Mouse (Mus musculus): ENCODE measurements at regions not wholly inside any gene's neighbourhood (a gene's known extent, or its start where the extent isn't known, plus 50 kb on each side); places are given as distances from the start of the nearest gene placed in this dataset.
A peak's percentile ranks its signal among the peaks of the same experiment; 100 is the strongest.

DNA sequence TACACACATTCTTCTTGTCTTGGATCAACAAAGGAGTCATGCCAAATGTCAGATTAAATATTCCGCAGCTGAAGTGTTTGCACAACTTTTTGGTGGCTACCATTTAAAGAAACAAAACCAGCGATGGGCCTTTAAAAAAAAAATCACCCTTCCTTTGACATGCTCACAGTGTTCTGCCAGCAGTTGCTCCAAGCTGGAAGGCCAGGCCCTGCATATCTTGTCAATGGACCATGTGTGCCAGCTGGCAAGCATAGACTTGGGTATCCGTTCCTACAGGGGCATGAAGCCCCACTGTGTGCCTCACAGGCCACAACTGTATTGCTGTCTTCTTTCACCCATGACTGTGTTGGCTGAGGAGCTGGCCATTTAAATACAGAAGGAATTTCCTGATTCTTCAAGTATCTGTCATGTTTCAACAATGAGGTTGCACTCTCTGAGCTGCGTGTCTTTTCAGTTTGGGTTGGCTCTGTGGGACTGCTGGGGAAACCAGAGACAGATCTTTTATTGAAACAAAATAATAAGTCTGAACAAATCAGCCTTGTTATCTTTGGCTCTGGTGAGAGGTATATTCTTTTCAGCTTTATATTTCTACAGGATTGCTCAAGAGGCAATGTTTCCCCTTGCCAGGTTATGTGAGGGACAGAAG is 460.9 kb upstream of the Cd180 start:
- peak; percentile 11 to 59 for DNase-seq (ENCODE audit: inconsistent age in 2 of 2, low spot score in 1 of 2)

DNA sequence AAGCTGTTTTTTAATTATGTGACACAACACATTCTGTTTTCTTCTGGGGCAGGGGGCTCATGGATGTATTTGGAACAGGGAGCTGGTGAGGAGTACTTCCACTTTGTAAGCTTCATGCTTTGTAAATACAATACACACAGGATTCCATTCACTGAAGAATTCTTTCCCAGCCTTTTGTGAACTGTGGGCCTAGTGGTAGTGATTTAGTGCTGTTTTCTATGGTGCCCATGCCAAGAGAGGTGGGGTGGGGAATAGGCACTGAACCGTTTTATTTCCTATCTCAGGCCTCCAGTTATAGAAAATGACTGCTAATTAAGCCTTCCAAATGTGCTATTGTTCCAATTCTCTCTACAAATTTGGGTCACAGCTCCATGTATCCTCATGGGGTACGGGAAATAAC is 442.5 kb upstream of the Cd180 start:
- DNase-seq (ENCODE audit: inconsistent age in 2 of 2, low spot score in 1 of 2), result no peak

DNA sequence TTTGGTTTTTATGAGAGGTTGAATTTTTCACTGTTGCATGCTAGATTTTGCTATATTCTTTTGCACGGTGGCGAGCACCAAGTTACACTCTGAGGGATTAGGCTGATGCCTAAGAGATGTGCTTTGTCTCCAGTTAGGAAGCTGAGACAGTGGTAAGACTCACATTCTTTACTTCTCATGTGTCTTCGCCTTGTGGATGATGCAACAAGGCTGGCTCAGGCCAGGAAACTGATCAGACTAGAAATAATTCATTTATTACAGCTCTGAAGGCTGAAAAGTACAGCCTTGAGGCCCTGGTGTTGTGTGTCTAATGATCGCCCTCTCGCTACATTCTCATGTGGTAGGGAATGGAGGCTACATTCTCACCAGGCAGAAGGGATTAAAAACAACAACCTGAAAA is 441.6 kb upstream of the Cd180 start:
- peak in 1 of 2 experiments; percentile 44 for DNase-seq (ENCODE audit: inconsistent age in 2 of 2, low spot score in 1 of 2)

DNA sequence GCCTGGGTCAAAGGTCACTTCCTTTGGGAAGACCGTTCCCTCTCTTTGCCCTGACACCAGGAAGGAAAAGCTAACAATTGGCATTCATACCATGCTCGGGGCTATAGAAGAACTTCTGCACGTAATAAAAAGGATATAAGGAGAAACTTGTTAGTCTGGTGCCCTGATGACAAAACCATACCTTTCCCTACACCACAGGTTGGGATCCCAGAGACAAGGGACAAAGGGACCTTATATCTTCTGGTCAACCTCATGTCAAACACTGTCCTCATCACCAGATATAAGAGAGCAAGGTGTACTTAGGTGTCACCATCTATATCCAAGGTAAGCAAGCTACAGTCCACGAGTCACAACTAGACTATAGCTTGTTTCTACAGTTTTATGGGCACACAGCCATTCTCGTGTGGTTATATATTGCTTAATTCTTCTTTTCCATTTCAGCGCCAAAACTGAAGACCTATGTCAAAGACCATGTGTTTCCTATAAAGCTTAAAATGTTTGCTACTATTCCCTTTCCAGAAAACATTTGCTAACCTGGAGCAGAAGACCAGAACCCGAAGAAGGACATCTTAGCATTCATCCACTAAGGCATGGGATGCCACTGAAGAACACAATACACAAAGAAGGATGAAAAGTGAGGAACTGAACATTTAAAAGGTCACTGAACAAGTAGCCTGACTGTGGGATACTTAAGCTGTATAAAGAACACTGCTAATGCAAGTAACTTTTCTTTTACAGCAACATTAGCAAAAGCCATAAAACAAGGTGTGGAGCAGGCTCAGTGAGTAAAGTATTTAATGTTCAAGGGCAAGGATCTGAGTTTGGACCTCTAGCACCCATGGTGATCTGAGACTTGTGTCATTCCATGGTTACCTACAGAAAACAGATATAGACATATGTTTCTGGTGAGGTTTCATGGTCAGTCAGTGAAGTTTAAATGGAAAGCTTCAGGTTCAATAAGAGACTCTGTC is 437.7 kb upstream of the Cd180 start:
- DNase-seq (ENCODE audit: inconsistent age in 2 of 2, low spot score in 1 of 2), result no peak

DNA sequence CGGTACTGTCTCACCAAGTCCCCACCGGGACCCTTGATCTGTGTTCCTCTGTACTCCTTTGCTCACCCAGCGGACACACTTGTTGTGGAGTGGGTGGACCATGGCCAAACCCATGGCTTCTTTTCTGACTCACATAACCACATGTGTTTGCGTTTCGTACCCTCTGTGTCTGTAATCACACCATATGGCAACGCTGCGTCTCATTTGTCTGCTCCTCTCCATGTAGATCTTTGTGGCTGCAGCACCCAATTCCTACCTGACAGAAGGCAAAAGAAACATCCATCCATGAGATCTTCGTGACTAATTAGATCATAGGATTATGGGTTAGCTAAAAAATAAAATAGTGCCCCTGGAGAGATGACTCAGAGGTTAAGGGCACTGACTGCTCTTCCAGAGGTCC is 435.2 kb upstream of the Cd180 start:
- DNase-seq (ENCODE audit: inconsistent age in 2 of 2, low spot score in 1 of 2), result no peak

DNA sequence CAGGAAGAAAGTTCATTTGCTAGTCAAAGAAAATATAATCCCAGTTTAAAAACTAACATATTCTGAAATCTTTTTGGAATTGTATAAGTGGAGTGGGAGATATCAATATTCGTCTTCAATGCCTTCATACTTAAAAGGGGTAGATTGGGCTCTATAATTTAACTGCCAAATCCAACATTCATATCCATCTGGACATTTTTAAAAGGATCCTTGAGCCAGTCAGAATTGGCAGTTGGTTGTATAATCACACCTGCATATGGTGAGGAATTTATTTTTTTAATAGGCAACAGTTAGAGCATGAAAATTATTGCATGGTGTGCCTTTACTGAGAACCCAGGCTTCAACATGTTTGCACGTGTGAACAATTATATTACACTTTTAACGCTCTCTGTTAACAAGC is 419.5 kb upstream of the Cd180 start:
- DNase-seq (ENCODE audit: inconsistent age in 2 of 2, low spot score in 1 of 2), result no peak

DNA sequence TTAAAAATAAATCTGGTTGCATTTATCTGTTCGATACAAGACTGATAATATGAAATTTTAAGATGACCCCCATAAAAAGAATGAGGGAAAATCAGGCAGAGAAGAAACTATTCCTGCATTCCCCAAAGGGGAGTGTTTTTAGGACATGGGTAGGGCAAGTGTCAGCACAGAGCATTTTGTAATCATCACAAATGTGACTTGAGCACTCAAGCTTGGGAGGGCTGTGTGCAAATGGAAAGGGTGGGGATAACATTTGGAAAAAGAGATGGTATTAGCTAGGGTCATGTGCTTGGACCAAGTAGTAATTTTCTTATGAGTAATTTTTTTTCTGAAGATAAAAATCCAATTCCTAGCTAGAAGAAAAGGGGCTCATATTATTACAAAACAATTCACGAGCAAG is 418.1 kb upstream of the Cd180 start:
- no peak for DNase-seq (ENCODE audit: inconsistent age in 2 of 2, low spot score in 1 of 2)

DNA sequence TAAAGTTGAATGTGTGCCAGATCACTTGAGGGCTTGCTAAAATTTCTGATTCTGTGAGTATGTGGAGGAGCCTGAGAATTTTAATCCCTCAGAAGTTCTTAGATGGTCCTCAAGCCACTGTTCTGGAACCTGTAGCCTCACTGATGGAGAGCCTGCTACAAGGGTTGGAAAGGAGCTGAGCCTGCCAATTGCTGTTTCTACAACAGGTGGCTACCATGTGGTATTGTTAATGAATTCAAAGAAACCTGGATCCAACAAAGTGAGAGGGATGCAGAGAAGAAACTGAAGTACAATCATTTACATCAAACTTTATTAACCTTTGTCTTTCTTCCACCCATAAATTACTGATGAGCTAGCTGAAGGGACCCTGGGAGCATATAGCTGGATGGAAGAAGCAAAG is 416.5 kb upstream of the Cd180 start:
- DNase-seq (ENCODE audit: inconsistent age in 2 of 2, low spot score in 1 of 2), result no peak

DNA sequence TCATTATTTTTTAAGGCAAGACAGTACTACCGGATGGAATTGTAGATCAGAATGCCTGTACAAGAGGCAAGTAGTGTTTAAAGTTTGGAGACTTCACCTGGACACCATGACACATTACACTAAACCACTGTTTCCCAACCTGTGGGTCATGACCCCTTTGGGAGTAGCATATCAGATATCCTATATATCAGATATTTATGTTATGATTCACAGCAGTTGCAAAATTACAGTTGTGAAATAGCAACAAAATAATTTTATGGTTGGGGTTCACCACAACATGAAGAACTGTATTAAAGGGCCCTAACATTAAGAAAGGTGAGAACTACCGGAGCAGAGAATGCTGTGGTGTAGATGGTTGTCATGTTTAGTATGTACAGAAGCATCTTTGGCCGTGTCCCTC is 413.2 kb upstream of the Cd180 start:
- DNase-seq (ENCODE audit: inconsistent age in 2 of 2, low spot score in 1 of 2), result no peak

DNA sequence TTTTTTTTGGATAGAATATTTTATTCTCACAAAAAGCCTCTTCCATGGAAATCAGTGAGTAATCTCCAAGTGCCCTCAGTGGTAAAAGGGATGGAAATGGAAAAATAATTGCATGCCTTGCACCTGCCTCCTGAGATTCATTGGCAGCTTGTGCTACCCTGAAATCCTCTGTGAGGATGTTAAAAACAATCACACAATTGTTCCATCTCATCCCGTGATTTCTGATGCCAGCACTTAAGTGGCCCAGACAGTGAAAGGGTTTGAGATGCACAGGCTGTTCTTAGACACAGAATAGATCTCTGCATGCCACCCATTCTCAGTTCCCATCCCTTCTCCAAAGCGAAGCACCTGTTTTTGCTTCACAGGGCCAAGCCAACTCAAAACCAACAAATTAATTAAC is 398.9 kb upstream of the Cd180 start:
- DNase-seq (ENCODE audit: inconsistent age in 2 of 2, low spot score in 1 of 2), result no peak

DNA sequence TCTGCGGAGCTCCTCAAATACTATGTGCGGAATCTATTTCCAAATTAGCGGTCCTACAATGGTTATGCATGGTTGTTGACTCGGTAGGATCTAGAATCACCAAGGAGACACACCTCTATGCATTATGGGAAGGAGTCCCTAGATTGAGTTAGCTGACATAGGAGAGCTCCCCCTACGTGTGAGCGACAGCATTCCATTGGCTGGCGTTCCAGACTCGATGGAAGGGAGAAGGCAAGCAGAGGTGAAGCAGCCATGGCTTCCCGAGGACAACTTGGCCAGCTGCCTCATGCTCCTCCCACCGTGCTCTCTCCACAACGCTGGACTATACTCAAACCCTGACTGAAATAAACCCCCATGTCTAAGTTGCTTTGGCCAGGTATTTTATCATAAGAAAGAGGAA is 398.3 kb upstream of the Cd180 start:
- DNase-seq (ENCODE audit: inconsistent age in 2 of 2, low spot score in 1 of 2), result no peak

DNA sequence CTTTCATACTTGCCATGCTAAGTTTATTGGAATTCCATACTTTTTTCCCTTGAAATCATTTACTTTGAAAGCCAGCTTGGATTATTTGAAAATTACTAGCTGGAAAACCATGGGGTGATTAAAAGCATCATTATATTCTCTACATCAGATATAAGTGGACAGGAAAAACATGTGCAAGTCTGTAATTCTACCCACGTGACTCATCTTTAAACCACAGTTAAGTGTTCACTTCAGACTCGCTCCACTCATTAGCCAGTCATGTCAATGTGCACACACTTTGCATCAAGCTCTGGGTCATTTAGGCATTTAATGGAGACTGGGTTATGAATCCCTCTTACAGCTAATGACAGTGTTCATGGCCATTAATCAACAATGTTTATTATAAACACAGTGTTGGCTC is 385.4 kb upstream of the Cd180 start:
- DNase-seq (ENCODE audit: inconsistent age in 2 of 2, low spot score in 1 of 2), result no peak

DNA sequence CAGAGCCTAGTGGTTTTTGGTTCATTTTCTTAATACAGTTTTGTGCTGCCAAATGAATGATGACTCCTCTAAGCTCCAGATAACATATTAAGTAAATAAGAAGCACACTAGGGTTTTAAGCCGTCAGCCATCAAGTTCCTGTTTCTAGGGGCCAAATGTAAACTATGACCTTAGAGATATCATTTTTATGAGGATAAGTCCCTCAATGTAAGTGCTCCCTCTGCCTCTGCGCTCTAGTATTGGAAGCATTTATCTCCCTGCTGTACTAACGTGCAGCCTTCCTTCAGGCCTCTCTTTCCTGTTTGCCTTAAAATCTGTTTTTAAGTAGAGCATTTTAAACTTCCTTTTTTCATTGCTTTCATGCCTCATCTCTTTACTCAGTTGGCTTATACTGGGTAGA is 381.3 kb upstream of the Cd180 start:
- no peak for DNase-seq (ENCODE audit: inconsistent age in 2 of 2, low spot score in 1 of 2)

DNA sequence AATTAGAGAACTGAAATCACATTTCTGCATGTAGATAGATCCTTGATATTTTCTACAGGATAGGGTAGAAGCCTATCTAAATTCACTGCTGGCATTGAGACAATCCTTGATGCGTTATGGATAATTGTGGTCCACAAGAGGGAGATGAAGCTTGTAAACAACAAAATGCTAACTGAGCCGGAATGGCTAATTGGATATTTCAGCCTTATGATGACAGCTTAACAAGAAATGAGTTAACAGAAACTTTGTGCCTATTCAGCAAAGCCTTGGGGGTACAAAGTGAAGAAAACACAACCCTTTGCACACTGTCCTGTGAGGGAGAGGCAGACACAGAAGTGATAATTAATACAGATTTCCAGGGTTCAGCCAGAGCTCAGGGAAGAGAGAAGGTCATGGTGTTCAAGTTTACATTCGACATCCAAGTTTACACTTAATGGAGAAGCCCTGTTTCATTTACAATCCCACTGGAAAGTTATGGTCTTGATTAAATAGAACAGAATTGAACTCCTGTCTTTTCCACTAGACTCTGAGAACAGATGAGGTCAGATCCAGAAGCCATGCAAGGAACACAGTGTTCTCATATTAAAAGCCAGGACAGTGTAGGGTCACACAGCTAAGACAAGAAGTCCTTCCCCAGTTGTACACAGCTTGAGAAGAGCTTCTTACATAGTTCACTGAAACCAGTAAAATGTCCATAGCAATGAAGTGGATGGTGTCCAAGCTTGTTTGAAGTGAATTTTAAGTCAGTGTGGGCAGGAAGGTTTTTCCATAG is 377.3 kb upstream of the Cd180 start:
- DNase-seq (ENCODE audit: inconsistent age in 2 of 2, low spot score in 1 of 2), result no peak

DNA sequence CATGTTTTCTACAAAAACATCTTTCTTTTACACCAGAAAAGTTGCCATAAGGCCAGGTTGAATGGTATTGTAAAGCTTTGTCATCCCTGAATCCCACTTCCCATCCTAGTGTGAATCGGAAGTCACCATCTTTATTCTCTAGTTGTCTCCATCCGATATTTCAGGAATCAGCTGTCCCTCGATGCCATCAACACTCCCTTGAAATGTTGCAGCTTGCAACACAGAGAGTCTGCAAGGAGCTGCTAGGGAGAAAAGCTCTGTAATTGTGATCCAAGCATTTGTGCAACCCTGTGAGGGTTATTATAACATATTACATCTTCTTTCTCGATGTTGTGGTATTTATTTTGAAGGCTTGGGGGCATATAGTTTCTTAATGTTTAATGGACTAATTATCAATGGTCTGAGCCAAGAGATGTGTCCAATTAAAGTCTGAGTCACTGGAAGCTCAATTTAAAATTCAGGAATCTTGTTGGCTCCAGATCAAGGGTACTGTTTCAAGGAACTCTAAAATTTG is 374.4 kb upstream of the Cd180 start:
- no peak for DNase-seq (ENCODE audit: inconsistent age in 2 of 2, low spot score in 1 of 2)

DNA sequence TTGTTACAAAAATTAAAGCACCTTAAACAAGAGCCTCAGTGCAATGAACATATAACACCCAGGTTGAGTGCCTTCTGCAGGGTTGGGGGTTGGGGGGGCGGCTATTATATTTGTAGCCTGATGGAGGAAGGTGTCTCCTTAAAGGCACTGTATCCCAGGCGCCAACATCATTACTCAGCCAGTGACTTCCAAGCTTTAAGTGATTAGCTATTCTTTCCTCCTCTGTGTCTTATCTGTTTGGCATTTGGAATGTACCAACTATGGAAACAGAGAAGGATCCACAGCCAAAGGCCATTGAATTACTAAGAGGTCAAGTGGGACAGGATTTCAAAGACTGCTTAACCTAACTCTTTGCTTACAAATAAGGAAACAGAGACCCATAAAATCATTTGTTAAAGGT is 373.9 kb upstream of the Cd180 start:
- DNase-seq (ENCODE audit: inconsistent age in 2 of 2, low spot score in 1 of 2), result peak in 1 of 2 experiments; percentile 49

DNA sequence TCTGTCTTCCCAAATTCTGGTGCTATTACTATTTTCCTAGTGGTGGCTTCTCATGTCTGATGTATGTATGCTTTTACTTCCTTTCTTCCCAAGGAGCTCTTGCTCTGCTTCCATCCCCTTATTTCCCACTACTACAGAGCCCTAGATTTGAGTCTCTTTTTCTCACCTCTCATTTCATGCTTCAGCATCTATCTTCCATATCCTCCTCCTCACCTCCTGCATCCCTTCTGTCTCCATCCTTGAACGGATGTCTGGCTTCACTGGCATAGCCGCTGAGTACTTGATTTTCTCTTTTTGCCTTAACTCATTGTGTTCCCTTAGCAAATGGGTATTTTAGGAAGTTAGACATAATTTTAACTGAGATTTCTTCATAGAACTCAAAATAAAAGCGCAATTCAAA is 369.5 kb upstream of the Cd180 start:
- DNase-seq (ENCODE audit: inconsistent age in 2 of 2, low spot score in 1 of 2), result no peak

DNA sequence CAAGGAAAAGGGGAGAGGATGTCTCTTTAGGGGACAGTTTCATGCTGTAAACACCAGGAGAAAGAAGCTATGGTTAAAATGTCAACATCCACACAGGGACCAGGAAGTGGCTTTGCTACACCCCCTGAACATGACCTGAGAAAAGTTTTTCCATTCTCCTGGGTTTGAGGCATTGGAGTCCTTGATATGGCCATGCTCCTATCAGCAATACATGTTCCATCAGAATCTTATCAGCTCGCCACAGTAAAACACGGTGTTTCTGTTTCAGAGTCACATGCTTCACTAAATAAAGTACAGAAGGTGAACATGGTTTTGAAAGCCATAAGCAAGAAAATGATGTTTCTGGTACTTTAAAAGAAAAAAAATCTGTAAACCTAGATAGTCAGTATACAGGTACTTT is 367.4 kb upstream of the Cd180 start:
- DNase-seq (ENCODE audit: inconsistent age in 2 of 2, low spot score in 1 of 2), result no peak

DNA sequence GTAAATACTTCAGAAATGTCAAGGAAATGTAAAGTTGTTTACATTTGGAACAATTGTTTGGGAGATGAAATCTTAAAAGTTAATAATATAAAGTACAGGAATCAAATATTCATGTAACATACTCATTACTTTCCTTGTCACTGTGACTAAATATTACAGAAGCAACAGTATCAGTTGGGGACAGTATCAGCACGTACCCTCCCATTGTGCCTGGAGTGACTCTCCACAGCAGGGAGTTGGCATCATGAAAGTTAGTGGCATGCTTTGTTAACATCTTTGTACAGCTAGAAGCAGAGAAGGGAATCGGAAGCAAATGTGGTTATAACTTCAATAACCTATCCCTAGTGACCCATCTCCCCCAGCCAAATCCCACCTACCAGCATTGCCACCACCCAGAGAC is 366.8 kb upstream of the Cd180 start:
- DNase-seq (ENCODE audit: inconsistent age in 2 of 2, low spot score in 1 of 2), result no peak

DNA sequence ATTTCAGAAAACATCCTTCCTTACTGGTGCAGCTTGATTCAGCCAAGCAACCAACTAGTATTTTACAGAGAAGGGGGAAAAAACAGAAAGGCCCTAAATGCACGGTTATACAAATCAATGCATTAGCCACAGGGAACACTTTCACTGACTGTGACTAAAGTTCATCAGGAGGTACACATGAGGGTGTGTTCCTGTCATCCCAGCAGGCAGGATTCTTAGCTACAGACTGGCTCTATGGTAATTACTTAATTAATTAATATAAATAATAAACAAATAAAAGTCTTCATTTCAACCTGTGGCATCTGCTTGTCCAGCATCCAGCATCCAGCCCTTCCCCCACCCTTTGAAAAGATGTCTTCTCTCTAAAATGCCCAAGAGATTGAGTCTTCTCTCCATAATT is 359.7 kb upstream of the Cd180 start:
- no peak for DNase-seq (ENCODE audit: inconsistent age in 2 of 2, low spot score in 1 of 2)

DNA sequence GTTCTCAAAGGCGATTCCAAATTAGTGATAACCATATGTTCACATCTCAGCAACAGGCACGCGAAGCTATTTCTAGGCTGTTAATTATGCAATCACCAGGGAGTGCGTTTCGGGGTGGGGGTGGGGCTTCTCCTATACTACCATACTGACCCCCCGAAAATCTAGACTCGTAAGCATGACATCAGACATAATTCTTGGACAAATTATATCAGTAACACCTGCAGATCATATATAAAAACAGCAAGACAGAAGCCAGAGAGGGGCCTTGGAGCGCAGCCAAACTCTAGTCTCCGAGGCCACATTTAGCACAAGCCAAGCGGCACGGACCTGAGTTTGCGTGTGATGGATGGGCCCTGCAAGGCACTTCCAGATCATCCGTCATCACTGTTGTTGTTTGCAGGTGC is 359.2 kb upstream of the Cd180 start:
- DNase-seq (ENCODE audit: inconsistent age in 2 of 2, low spot score in 1 of 2), result peak; percentile 20 to 76

DNA sequence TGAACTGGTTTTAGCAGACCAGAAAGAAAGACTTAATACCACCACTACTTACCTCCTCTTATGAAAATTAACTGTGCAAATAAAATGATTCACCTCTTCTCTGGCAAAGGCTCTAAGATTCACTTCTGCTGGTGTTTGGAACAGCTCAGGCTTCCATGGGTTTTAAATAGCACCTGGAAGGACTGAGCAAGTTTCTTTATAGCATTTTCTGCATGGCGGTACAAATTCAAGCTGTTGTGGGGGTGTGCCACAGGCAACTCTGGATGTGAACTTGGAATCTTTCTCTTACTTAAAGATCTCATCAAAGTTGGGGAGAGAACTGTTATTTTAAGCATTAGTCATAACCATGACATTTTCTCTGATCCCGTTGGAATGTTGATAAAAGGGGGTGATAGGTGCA is 350.1 kb upstream of the Cd180 start:
- DNase-seq (ENCODE audit: inconsistent age in 2 of 2, low spot score in 1 of 2), result no peak
